Mouse (Mus musculus) hindbrain, embryonic 13.5 days (tissue): ENCODE measurements at regions not wholly inside any gene's neighbourhood (a gene's known extent, or its start where the extent isn't known, plus 50 kb on each side); places are given as distances from the start of the nearest gene placed in this dataset.

Experiments
- ATAC-seq: fragments of 200-750 bp; cut with Nextera tagmentation; 2 replicates; pipeline ENCODE4 v1.8.0; 2017; ENCODE audit warnings: moderate TSS enrichment; ENCODE audit not compliant: low FRiP score
- H3K27ac ChIP-seq: fragments of 300-500 bp; sonication (generic); 2 replicates; pipeline ENCODE4 v1.5.1; 2015; ENCODE audit warnings: inconsistent platforms, mild to moderate bottlenecking, moderate library complexity
- H3K27me3 ChIP-seq: fragments of 300-500 bp; sonication (generic); 2 replicates; pipeline ENCODE4 v1.6.1; 2015; ENCODE audit warnings: mild to moderate bottlenecking, inconsistent platforms
- H3K36me3 ChIP-seq: fragments of 300-500 bp; sonication (generic); 2 replicates; pipeline ENCODE4 v1.6.1; 2015; ENCODE audit warnings: mild to moderate bottlenecking, inconsistent platforms
- H3K4me1 ChIP-seq: fragments of 300-500 bp; sonication (generic); replicated peaks from 2 replicates; pipeline ENCODE4 v1.6.1; 2015; ENCODE audit warnings: inconsistent platforms
- H3K4me2 ChIP-seq: fragments of 300-500 bp; sonication (generic); 2 replicates; pipeline ENCODE4 v1.6.1; 2015; ENCODE audit warnings: inconsistent platforms, mild to moderate bottlenecking, moderate library complexity
- H3K4me3 ChIP-seq: fragments of 300-500 bp; sonication (generic); 2 replicates; pipeline ENCODE4 v1.5.1; 2015; ENCODE audit warnings: mild to moderate bottlenecking, inconsistent platforms
- H3K9ac ChIP-seq: fragments of 300-500 bp; sonication (generic); 2 replicates; pipeline ENCODE4 v1.6.1; 2015; ENCODE audit warnings: mild to moderate bottlenecking, inconsistent platforms
- H3K9me3 ChIP-seq: fragments of 300-500 bp; sonication (generic); 2 replicates; pipeline ENCODE4 v1.6.1; 2016; ENCODE audit warnings: inconsistent platforms
- WGBS: fragments of 180-500 bp; shearing (Covaris S2); methylation state at CpG from one replicate; pipeline ENCODE4 v1.1.7; 2015; 5-methylcytosine and 5-hydroxymethylcytosine counted together

GRCm38 (mm10) chr14:17347286-17347685, 312.8 kb upstream of the Thrb start:
- Histone ChIP-seq H3K9ac (no peak overlapping the region), H3K36me3 (no peaks in the 10 kb centered on the region), H3K4me3 (no peak overlapping the region), H3K27ac (no peak overlapping the region), H3K27me3 (no peaks in the 10 kb centered on the region), H3K4me2 (no peak overlapping the region), H3K4me1 (no peaks in the 10 kb centered on the region), H3K9me3 (no peaks in the 10 kb centered on the region)
- ATAC-seq: no peak
- WGBS: 74% methylated on average over 2 of the region's 2 CpGs

GRCm38 (mm10) chr14:17352324-17353037, 307.6 kb upstream of the Thrb start:
- Histone ChIP-seq H3K9ac (no peak overlapping the region), H3K9me3 (no peaks in the 10 kb centered on the region), H3K36me3 (no peaks in the 10 kb centered on the region), H3K4me2 (no peak overlapping the region), H3K4me3 (no peak overlapping the region), H3K27ac (no peak overlapping the region), H3K27me3 (no peaks in the 10 kb centered on the region), H3K4me1 (no peaks in the 10 kb centered on the region)
- 85% methylated on average over 4 of the region's 4 CpGs for WGBS
- ATAC-seq: no peak

DNA sequence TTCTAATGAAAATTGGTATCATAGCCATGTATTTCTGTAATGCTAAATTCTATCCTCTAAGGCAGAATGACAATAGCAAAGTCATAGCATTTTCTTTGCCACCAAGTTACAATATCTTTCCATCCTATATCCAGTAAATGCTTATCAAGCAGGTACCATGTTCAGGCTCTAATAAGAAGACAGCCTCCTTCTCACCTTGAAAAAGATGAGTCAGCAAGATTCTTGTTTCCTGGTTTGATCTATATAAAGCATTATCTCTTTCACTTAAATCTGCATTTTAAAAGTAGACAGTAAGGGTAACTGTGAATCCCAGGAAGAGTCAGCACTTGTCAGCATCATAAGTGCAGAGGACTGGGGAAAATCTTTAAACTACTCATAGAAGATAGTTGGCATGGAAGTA, 298.2 kb upstream of the Thrb start:
- no peak overlapping the region for H3K4me2 ChIP-seq
- H3K27me3 ChIP-seq: no peaks in the 10 kb centered on the region
- H3K36me3 ChIP-seq: no peaks in the 10 kb centered on the region
- no peaks in the 10 kb centered on the region for H3K9me3 ChIP-seq
- no peak for ATAC-seq
- no peak overlapping the region for H3K4me3 ChIP-seq
- H3K4me1 ChIP-seq: no peaks in the 10 kb centered on the region
- no peak overlapping the region for H3K27ac ChIP-seq
- H3K9ac ChIP-seq: no peak overlapping the region

GRCm38 (mm10) chr14:17402751-17403479, 257.1 kb upstream of the Thrb start:
- no peak overlapping the region for H3K4me3 ChIP-seq
- WGBS: 46% methylated on average over 7 of the region's 7 CpGs
- no peaks in the 10 kb centered on the region for H3K27me3 ChIP-seq
- no peak overlapping the region for H3K9ac ChIP-seq
- H3K9me3 ChIP-seq: no peaks in the 10 kb centered on the region
- no peak overlapping the region for H3K27ac ChIP-seq
- H3K4me2 ChIP-seq: no peak overlapping the region
- ATAC-seq: peak; percentile 89
- H3K36me3 ChIP-seq: no peaks in the 10 kb centered on the region
- no peaks in the 10 kb centered on the region for H3K4me1 ChIP-seq

- no peak overlapping the region for H3K4me2 ChIP-seq
- H3K27ac ChIP-seq: no peak overlapping the region
- 77% methylated on average over 2 of the region's 2 CpGs for WGBS
- H3K27me3 ChIP-seq: no peaks in the 10 kb centered on the region
- H3K9ac ChIP-seq: no peak overlapping the region
- no peak overlapping the region for H3K4me3 ChIP-seq
- no peaks in the 10 kb centered on the region for H3K36me3 ChIP-seq
- H3K4me1 ChIP-seq: no peaks in the 10 kb centered on the region
- H3K9me3 ChIP-seq: no peaks in the 10 kb centered on the region
- ATAC-seq: peak; percentile 43
Measured at GRCm38 (mm10) chr14:17405551-17406336, 254.3 kb upstream of the Thrb start.

DNA sequence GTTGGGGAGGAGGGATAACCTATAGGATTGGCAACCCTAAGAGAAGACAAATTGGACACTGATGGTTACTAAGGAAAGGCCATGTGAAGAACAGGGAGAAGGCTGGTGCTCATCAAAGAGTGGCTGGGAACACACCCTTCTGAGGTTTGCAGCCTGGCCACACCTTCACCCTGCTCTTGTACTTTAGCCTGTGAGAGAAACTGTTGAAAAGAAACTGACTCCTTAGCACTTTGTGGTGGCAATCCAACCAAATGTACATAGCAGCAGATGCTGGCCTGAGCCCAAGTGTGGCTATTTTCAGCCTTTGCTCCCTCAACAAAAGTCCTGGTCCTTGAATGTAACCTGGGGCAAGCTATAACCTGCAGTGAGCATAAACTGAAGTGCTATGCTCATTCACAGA, 253.2 kb upstream of the Thrb start:
- Histone ChIP-seq H3K4me1 (no peaks in the 10 kb centered on the region), H3K27ac (no peak overlapping the region), H3K9ac (no peak overlapping the region), H3K4me2 (no peak overlapping the region), H3K36me3 (no peaks in the 10 kb centered on the region), H3K9me3 (no peaks in the 10 kb centered on the region), H3K27me3 (no peaks in the 10 kb centered on the region), H3K4me3 (no peak overlapping the region)
- ATAC-seq: no peak

DNA sequence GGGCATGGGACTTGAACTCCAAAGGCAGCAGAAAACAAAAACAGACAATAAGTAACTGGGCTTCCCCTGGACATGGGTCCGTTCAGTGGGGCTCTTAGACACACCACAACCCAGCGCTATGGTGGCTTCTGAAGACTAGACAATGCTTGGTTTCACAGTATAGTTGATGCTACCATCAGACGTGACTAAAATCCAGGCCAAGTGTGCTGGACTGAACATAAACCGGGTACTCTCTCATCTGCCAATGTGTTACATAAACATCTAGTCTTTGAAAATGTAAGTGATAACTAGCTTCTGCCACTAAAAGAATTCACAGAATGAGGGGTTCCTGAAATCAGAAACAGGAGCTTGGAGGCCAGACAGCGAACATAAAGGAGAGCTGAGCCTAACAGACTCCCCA, 251.7 kb upstream of the Thrb start:
- H3K4me3 ChIP-seq: no peak overlapping the region
- no peak overlapping the region for H3K9ac ChIP-seq
- no peak for ATAC-seq

DNA sequence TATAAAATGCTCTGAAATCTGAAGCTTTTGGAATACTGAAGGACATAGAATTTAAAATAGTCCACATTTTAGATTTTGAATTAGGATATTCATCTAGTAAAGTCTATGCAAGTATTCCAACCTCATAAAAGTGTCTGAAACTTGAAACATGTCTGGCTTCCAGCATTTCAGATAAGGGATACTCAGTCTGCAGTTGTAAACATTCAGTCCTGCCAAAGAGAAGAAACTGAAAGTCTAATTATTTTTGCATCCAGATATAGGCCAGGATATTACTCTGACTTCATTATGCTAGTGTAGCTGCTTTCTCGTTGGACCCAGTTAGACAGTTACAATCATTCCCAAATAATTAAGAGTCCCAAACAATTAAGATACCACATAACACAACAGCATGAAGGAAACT, 251.2 kb upstream of the Thrb start:
- Histone ChIP-seq H3K4me2 (no peak overlapping the region), H3K36me3 (no peaks in the 10 kb centered on the region), H3K4me1 (no peaks in the 10 kb centered on the region), H3K27me3 (no peaks in the 10 kb centered on the region), H3K9me3 (no peaks in the 10 kb centered on the region), H3K9ac (no peak overlapping the region), H3K4me3 (no peak overlapping the region), H3K27ac (no peak overlapping the region)
- ATAC-seq: no peak
- 88% methylated on average over 1 of the region's 1 CpGs for WGBS

More for the DNA sequence above, 251.7 kb upstream of the Thrb start:
- Histone ChIP-seq H3K4me2 (no peak overlapping the region), H3K27me3 (no peaks in the 10 kb centered on the region), H3K9me3 (no peaks in the 10 kb centered on the region), H3K4me1 (no peaks in the 10 kb centered on the region), H3K27ac (no peak overlapping the region), H3K36me3 (no peaks in the 10 kb centered on the region)
- WGBS: 80% methylated on average over 5 of the region's 5 CpGs

- 94% methylated on average over 6 of the region's 6 CpGs for WGBS
- H3K4me3 ChIP-seq: no peak overlapping the region
Measured at GRCm38 (mm10) chr14:17409497-17409896, 250.6 kb upstream of the Thrb start.

GRCm38 (mm10) chr14:17410752-17411151, 249.3 kb upstream of the Thrb start:
- no peak overlapping the region for H3K4me3 ChIP-seq
- H3K4me1 ChIP-seq: no peaks in the 10 kb centered on the region
- ATAC-seq: no peak
- H3K27ac ChIP-seq: no peak overlapping the region
- WGBS: 34% methylated on average over 3 of the region's 3 CpGs
- H3K4me2 ChIP-seq: no peak overlapping the region
- no peak overlapping the region for H3K9ac ChIP-seq
- no peaks in the 10 kb centered on the region for H3K9me3 ChIP-seq
- no peaks in the 10 kb centered on the region for H3K36me3 ChIP-seq
- no peaks in the 10 kb centered on the region for H3K27me3 ChIP-seq

More at GRCm38 (mm10) chr14:17409497-17409896, 250.6 kb upstream of the Thrb start:
- ATAC-seq: no peak
- no peaks in the 10 kb centered on the region for H3K36me3 ChIP-seq
- no peak overlapping the region for H3K9ac ChIP-seq
- H3K4me1 ChIP-seq: no peaks in the 10 kb centered on the region
- H3K9me3 ChIP-seq: no peaks in the 10 kb centered on the region
- no peak overlapping the region for H3K27ac ChIP-seq
- H3K4me2 ChIP-seq: no peak overlapping the region
- H3K27me3 ChIP-seq: no peaks in the 10 kb centered on the region

- H3K27ac ChIP-seq: no peak overlapping the region
- H3K4me1 ChIP-seq: no peaks in the 10 kb centered on the region
- no peaks in the 10 kb centered on the region for H3K9me3 ChIP-seq
- H3K4me3 ChIP-seq: no peak overlapping the region
- no peak overlapping the region for H3K9ac ChIP-seq
- no peak for ATAC-seq
- no peaks in the 10 kb centered on the region for H3K36me3 ChIP-seq
- 53% methylated on average over 1 of the region's 1 CpGs for WGBS
- H3K27me3 ChIP-seq: no peaks in the 10 kb centered on the region
- no peak overlapping the region for H3K4me2 ChIP-seq
Measured at GRCm38 (mm10) chr14:17411299-17411698, 248.8 kb upstream of the Thrb start.

DNA sequence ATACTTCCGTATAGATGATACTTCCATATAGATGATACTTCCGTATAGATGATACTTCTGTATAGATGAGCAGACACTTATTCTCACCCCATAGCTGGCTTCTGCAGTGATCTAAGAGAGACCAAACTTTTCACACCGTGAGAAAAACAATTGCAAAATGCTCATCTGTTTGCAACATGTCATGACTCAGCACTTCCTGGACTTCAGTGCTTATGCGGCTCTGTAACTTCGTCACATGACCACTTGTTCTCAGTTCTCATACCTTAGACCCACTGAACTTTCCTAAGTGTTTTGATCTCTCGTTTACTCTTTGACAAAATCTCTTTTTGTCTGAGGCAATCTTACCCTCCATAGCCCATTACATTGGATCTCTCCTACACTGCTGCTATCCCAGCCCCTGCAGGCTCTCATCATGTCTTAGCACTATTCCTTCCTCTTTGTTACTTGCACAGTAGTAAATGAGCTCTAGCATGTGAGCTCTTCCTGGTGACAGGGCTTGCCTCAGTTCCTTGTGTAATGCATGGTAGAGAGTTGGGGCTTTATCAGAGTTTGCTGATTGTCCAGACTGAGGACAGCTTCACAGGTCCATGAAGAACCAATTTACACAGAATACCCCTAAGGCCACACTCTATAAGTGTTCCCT, 245.7 kb upstream of the Thrb start:
- H3K27ac ChIP-seq: no peak overlapping the region
- no peaks in the 10 kb centered on the region for H3K27me3 ChIP-seq
- no peak for ATAC-seq
- no peak overlapping the region for H3K9ac ChIP-seq
- H3K36me3 ChIP-seq: no peaks in the 10 kb centered on the region
- H3K4me3 ChIP-seq: no peak overlapping the region
- no peaks in the 10 kb centered on the region for H3K4me1 ChIP-seq
- 87% methylated on average over 6 of the region's 6 CpGs for WGBS
- no peak overlapping the region for H3K4me2 ChIP-seq
- H3K9me3 ChIP-seq: no peaks in the 10 kb centered on the region
